In genomic region chr4:139130701-139131549, GRCm38 (mm10) we compare ENCODE assay signal across 8 mouse cellular contexts. TPM values are rescaled to one million over a fixed set of nuclear protein-coding genes. Genes with fewer than 3 reads are reported as not detected.
DNase-seq lines count a peak whose midpoint lies in the region; ATAC-seq and TF ChIP-seq lines count a peak whose summit lies in the region.

Gene Minos1 (minus strand): TSS chr4:139131113.

- H3K4me1 ChIP-seq in hindbrain, embryonic 13.5 days (replicated peaks): peaks cover 27% of the 10 kb centered on the region

- ATAC-seq in Patski: peak; percentile 74
- peak; percentile 97 for ATAC-seq in hindbrain, embryonic 13.5 days (ENCODE audit: low FRiP score)

- H3K4me2 ChIP-seq in hindbrain, embryonic 13.5 days: peak within 1 kb of the TSS; percentile 95

- no peaks in the 10 kb centered on the region for H3K27me3 ChIP-seq in Patski
- no peaks in the 10 kb centered on the region for H3K27me3 ChIP-seq in hindbrain, embryonic 13.5 days

- peak; percentile 88 for DNase-seq in Patski (ENCODE audit: low read depth, low spot score)
- DNase-seq in cerebellum, postnatal 14 days: peak; percentile 98
- DNase-seq in frontal cortex, postnatal 14 days (ENCODE audit: low spot score in 2 of 2): peak; percentile 97
- DNase-seq in layer of hippocampus, postnatal 25 days (ENCODE audit: extremely low spot score in 1 of 2, low spot score in 1 of 2): peak; percentile 95 to 96
- DNase-seq in lung, postnatal 25 days (ENCODE audit: low spot score): peak; percentile 97
- peak; percentile 100 for DNase-seq in retina, embryonic 14.5 days (ENCODE audit: low spot score)
- peak; percentile 98 for DNase-seq in thymus, postnatal 4 days

- CTCF ChIA-PET in Patski (lab: Charles Lee): no interaction called here

- in situ Hi-C loops in Patski (cut with MboI; ENCODE audit: low pct_unique_long_range_greater_than_20kb): loop anchor here (25.0 kb wide), 1 partner anchor 1506 kb away; no protein-coding TSS in a partner anchor

- TF ChIP-seq CTCF in Patski (IDR thresholded peaks at IDR 0.05): no peak

- H3K4me3 ChIP-seq in hindbrain, embryonic 13.5 days: peak within 1 kb of the TSS; percentile 97

- peak within 1 kb of the TSS; percentile 93 for H3K27ac ChIP-seq in hindbrain, embryonic 13.5 days

- POLR2A ChIA-PET in Patski (lab: Charles Lee): interaction anchor here (1.3 kb wide), 2 partner anchors 12 to 29 kb away, joined by 3 read pairs; no protein-coding TSS in a partner anchor

- peak within 1 kb of the TSS; percentile 98 for H3K9ac ChIP-seq in hindbrain, embryonic 13.5 days

- no peaks in the 10 kb centered on the region for H3K9me3 ChIP-seq in hindbrain, embryonic 13.5 days

- under 1% methylated on average over 63 of the region's 63 CpGs for whole genome bisulfite sequencing in hindbrain, embryonic 13.5 days

- H3K36me3 ChIP-seq in hindbrain, embryonic 13.5 days: no peaks in the 10 kb centered on the region; the same call in 1 of the 2 replicates

RNA-seq across cellular contexts. Expression of gene Minos1, which starts in this region (rescaled TPM):
- polyA plus RNA-seq in Patski (2021): 286 TPM
- 424 and 441 TPM in 2 replicates for polyA plus RNA-seq in hindbrain, embryonic 13.5 days (2015; fragmentation: Nextera tagmentation; extraction: Ambion mirVana)
- 100 to 1,000 TPM; 186 to 223 TPM for total RNA-seq in layer of hippocampus, postnatal 25 days (2021)

Comparison
In these comparisons a context has a peak if more than half of its experiments do, and no peak if none do; other contexts are left out.
1. Peak in every context shown above with its lines: DNase-seq, ATAC-seq, H3K4me3 ChIP-seq and H3K27ac ChIP-seq.